Mouse (Mus musculus): Measurements from ENCODE around the gene Gm42906. TPM values are rescaled to one million over a fixed set of nuclear protein-coding genes. Genes with fewer than 3 reads are reported as not detected.

Gene Gm42906
- not detected in 2 replicates for polyA plus RNA-seq (2015; fragmentation: Nextera tagmentation; extraction: Ambion mirVana)

GRCm38 (mm10) chr5:151428113-151428756 is at the start of gene Gm42906:
TSS of gene Gm42906 (minus strand) at chr5:151428163.
- Histone ChIP-seq H3K4me1 (replicated peaks; ENCODE audit: control insufficient read depth, insufficient read depth, low read length) (no peaks in the 10 kb centered on the region), H3K27ac (ENCODE audit: low read depth, low read length) (no peak within 1 kb of the TSS), H3K4me3 (ENCODE audit: low read depth, low read length) (no peak within 1 kb of the TSS), H3K36me3 (ENCODE audit: control insufficient read depth, insufficient read depth) (no peaks in the 10 kb centered on the region), H3K9ac (ENCODE audit: low read depth, low read length) (no peak within 1 kb of the TSS), H3K4me2 (replicated peaks; ENCODE audit: low read depth) (no peak within 1 kb of the TSS), H3K27me3 (replicated peaks; ENCODE audit: control insufficient read depth, insufficient read depth, low read length) (no peaks in the 10 kb centered on the region), H3K9me3 (ENCODE audit: control insufficient read depth) (no peaks in the 10 kb centered on the region)
- 57% methylated on average over 3 of the region's 3 CpGs for WGBS
- TF ChIP-seq CTCF (IDR thresholded peaks at IDR 0.05; ENCODE audit: low read depth) = no peak
- ATAC-seq = no peak

DNA sequence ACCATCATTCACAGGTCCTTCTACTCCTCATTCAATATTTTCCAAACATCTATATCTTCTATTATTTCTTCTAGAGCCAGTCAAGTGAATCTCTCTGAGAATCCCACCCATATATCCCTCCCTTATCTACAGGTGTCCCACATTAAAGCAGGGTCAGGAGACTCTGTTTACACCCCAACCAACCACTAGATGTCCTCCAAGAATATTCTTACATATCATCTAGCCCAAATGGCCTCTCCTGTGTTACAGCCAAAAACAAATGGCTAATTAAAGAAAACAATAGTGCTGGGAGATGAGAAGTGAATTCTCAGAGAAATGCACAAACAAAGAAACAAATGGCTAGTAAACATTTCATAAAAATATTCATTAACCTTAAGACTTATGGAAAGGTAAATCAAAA is 17.7 kb upstream of the Gm42906 start:
- Histone ChIP-seq H3K9ac (ENCODE audit: low read depth, low read length) (no peak overlapping the region), H3K4me1 (replicated peaks; ENCODE audit: control insufficient read depth, insufficient read depth, low read length) (no peaks in the 10 kb centered on the region), H3K4me3 (ENCODE audit: low read depth, low read length) (no peak overlapping the region), H3K36me3 (ENCODE audit: control insufficient read depth, insufficient read depth) (no peaks in the 10 kb centered on the region), H3K4me2 (replicated peaks; ENCODE audit: low read depth) (no peak overlapping the region), H3K27ac (ENCODE audit: low read depth, low read length) (no peak overlapping the region), H3K27me3 (replicated peaks; ENCODE audit: control insufficient read depth, insufficient read depth, low read length) (no peaks in the 10 kb centered on the region), H3K9me3 (ENCODE audit: control insufficient read depth) (no peaks in the 10 kb centered on the region)
- ATAC-seq = no peak
- peak; percentile 28 for TF ChIP-seq CTCF (IDR thresholded peaks at IDR 0.05; ENCODE audit: low read depth)

GRCm38 (mm10) chr5:151435106-151435505 is 7.1 kb upstream of the Gm42906 start:
- no peak overlapping the region for H3K9ac ChIP-seq (ENCODE audit: low read depth, low read length)
- no peaks in the 10 kb centered on the region for H3K4me1 ChIP-seq (replicated peaks; ENCODE audit: control insufficient read depth, insufficient read depth, low read length)
- no peaks in the 10 kb centered on the region for H3K9me3 ChIP-seq (ENCODE audit: control insufficient read depth)
- no peaks in the 10 kb centered on the region for H3K36me3 ChIP-seq (ENCODE audit: control insufficient read depth, insufficient read depth)
- no peak for TF ChIP-seq CTCF (IDR thresholded peaks at IDR 0.05; ENCODE audit: low read depth)
- ATAC-seq = no peak
- H3K4me2 ChIP-seq (replicated peaks; ENCODE audit: low read depth) = no peak overlapping the region
- no peak overlapping the region for H3K27ac ChIP-seq (ENCODE audit: low read depth, low read length)
- no peaks in the 10 kb centered on the region for H3K27me3 ChIP-seq (replicated peaks; ENCODE audit: control insufficient read depth, insufficient read depth, low read length)
- H3K4me3 ChIP-seq (ENCODE audit: low read depth, low read length) = no peak overlapping the region

GRCm38 (mm10) chr5:151426466-151426865 is 1.5 kb downstream of the Gm42906 start:
- Histone ChIP-seq H3K4me1 (replicated peaks; ENCODE audit: control insufficient read depth, insufficient read depth, low read length) (no peaks in the 10 kb centered on the region), H3K27me3 (replicated peaks; ENCODE audit: control insufficient read depth, insufficient read depth, low read length) (no peaks in the 10 kb centered on the region), H3K4me2 (replicated peaks; ENCODE audit: low read depth) (no peak overlapping the region), H3K9ac (ENCODE audit: low read depth, low read length) (no peak overlapping the region), H3K27ac (ENCODE audit: low read depth, low read length) (no peak overlapping the region), H3K36me3 (ENCODE audit: control insufficient read depth, insufficient read depth) (no peaks in the 10 kb centered on the region), H3K9me3 (ENCODE audit: control insufficient read depth) (no peaks in the 10 kb centered on the region), H3K4me3 (ENCODE audit: low read depth, low read length) (no peak overlapping the region)
- 54% methylated on average over 3 of the region's 3 CpGs for WGBS
- ATAC-seq = no peak
- no peak for TF ChIP-seq CTCF (IDR thresholded peaks at IDR 0.05; ENCODE audit: low read depth)

GRCm38 (mm10) chr5:151422692-151423091 is 5.3 kb downstream of the Gm42906 start:
- no peak overlapping the region for H3K9ac ChIP-seq (ENCODE audit: low read depth, low read length)
- no peak for ATAC-seq

DNA sequence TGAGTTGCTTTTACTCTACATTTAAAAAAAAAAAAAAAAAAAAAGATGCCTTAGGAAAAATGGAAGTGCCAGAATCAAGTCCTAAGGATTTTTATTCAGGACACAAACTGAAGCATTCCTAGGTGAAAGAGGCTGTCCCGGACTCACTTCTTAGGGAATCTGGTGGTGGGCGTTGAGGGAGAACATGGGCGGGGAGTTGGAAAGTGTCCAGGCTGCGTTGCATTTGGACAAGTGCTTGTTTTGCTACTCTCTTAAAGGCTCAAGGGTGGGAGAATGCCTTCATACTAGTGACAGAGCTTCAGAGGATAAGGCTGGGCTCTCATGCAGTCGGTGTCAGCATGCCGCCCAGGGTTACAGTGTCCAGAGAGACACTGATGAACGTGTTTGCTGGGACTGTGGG is 6.1 kb downstream of the Gm42906 start:
- H3K4me2 ChIP-seq (replicated peaks; ENCODE audit: low read depth) = no peak overlapping the region
- no peaks in the 10 kb centered on the region for H3K36me3 ChIP-seq (ENCODE audit: control insufficient read depth, insufficient read depth)
- H3K9ac ChIP-seq (ENCODE audit: low read depth, low read length) = no peak overlapping the region
- no peak overlapping the region for H3K4me3 ChIP-seq (ENCODE audit: low read depth, low read length)
- 67% methylated on average over 7 of the region's 7 CpGs for WGBS
- H3K27me3 ChIP-seq (replicated peaks; ENCODE audit: control insufficient read depth, insufficient read depth, low read length) = no peaks in the 10 kb centered on the region
- no peak overlapping the region for H3K27ac ChIP-seq (ENCODE audit: low read depth, low read length)
- H3K9me3 ChIP-seq (ENCODE audit: control insufficient read depth) = no peaks in the 10 kb centered on the region
- TF ChIP-seq CTCF (IDR thresholded peaks at IDR 0.05; ENCODE audit: low read depth) = no peak
- no peaks in the 10 kb centered on the region for H3K4me1 ChIP-seq (replicated peaks; ENCODE audit: control insufficient read depth, insufficient read depth, low read length)
- ATAC-seq = no peak

More at GRCm38 (mm10) chr5:151422692-151423091, 5.3 kb downstream of the Gm42906 start:
- no peaks in the 10 kb centered on the region for H3K9me3 ChIP-seq (ENCODE audit: control insufficient read depth)
- no peaks in the 10 kb centered on the region for H3K4me1 ChIP-seq (replicated peaks; ENCODE audit: control insufficient read depth, insufficient read depth, low read length)
- H3K4me2 ChIP-seq (replicated peaks; ENCODE audit: low read depth) = no peak overlapping the region
- H3K36me3 ChIP-seq (ENCODE audit: control insufficient read depth, insufficient read depth) = no peaks in the 10 kb centered on the region
- no peak overlapping the region for H3K27ac ChIP-seq (ENCODE audit: low read depth, low read length)
- no peak overlapping the region for H3K4me3 ChIP-seq (ENCODE audit: low read depth, low read length)
- no peaks in the 10 kb centered on the region for H3K27me3 ChIP-seq (replicated peaks; ENCODE audit: control insufficient read depth, insufficient read depth, low read length)
- no peak for TF ChIP-seq CTCF (IDR thresholded peaks at IDR 0.05; ENCODE audit: low read depth)
- WGBS = 85% methylated on average over 6 of the region's 6 CpGs

GRCm38 (mm10) chr5:151418551-151418950 is 9.4 kb downstream of the Gm42906 start:
- no peak for ATAC-seq
- Histone ChIP-seq H3K9ac (ENCODE audit: low read depth, low read length) (no peak overlapping the region), H3K9me3 (ENCODE audit: control insufficient read depth) (no peaks in the 10 kb centered on the region), H3K4me2 (replicated peaks; ENCODE audit: low read depth) (no peak overlapping the region), H3K27ac (ENCODE audit: low read depth, low read length) (no peak overlapping the region), H3K27me3 (replicated peaks; ENCODE audit: control insufficient read depth, insufficient read depth, low read length) (no peaks in the 10 kb centered on the region), H3K36me3 (ENCODE audit: control insufficient read depth, insufficient read depth) (no peaks in the 10 kb centered on the region), H3K4me1 (replicated peaks; ENCODE audit: control insufficient read depth, insufficient read depth, low read length) (no peaks in the 10 kb centered on the region), H3K4me3 (ENCODE audit: low read depth, low read length) (no peak overlapping the region)
- WGBS = 88% methylated on average over 2 of the region's 2 CpGs
- TF ChIP-seq CTCF (IDR thresholded peaks at IDR 0.05; ENCODE audit: low read depth) = no peak
